In genomic region chr8:20590117-20590997, GRCm38 (mm10) we compare ENCODE assay signal across 9 mouse cellular contexts. TPM values are rescaled to one million over a fixed set of nuclear protein-coding genes. Genes with fewer than 3 reads are reported as not detected.
A peak's percentile ranks its signal among the peaks of the same experiment; 100 is the strongest.
DNase-seq lines count a peak whose midpoint lies in the region; ATAC-seq and TF ChIP-seq lines count a peak whose summit lies in the region.
"Not testable (repeated sequence)": the region's sequence is repeated elsewhere in the genome, so short reads cannot be mapped to it uniquely, and the experiment has no call there.
"Had no signal": no experiment of that assay in that cellular context is flagged by ENCODE, and none has a peak within 500 bp of the region (broad histone marks: within the 10 kb centered on the region; RNA-seq: fewer than 3 reads in every experiment).

No protein-coding gene starts in this region.

- not testable (repeated sequence) for H3K4me3 ChIP-seq in intestine, postnatal 0 days (ENCODE audit: low read depth, low read length); limb, embryonic 10.5 days; midbrain, embryonic 13.5 days (replicated peaks)

- H3K9me3 ChIP-seq in intestine, postnatal 0 days (ENCODE audit: control insufficient read depth); limb, embryonic 10.5 days (replicated peaks); midbrain, embryonic 13.5 days: not testable (repeated sequence)

- not testable (repeated sequence) for H3K27me3 ChIP-seq in intestine, postnatal 0 days (replicated peaks; ENCODE audit: control insufficient read depth, insufficient read depth, low read length); limb, embryonic 10.5 days (ENCODE audit: low read depth, poor library complexity, severe bottlenecking); midbrain, embryonic 13.5 days

- DNase-seq in T-cell, adult 2 months (ENCODE audit: low spot score) = peak; percentile 31
- DNase-seq in cerebellum, adult 9-11 months = peak; percentile 57
- peak; percentile 15 for DNase-seq in gastrocnemius, postnatal 25 days
- DNase-seq in limb, embryonic 10.5 days (ENCODE audit: low spot score) = peak; percentile 25
- DNase-seq in spleen, postnatal 14 days (ENCODE audit: low spot score in 2 of 2) = peak; percentile 12 to 32
- peak; percentile 28 for DNase-seq in urinary bladder, postnatal 25 days (ENCODE audit: low spot score)

- not testable (repeated sequence) for H3K4me1 ChIP-seq in intestine, postnatal 0 days (replicated peaks; ENCODE audit: control insufficient read depth, insufficient read depth, low read length); limb, embryonic 10.5 days; midbrain, embryonic 13.5 days (replicated peaks)

- 0 out of 2 replicates have a peak, but pooled peaks have one; percentile 53 for ATAC-seq in intestine, postnatal 0 days
- ATAC-seq in midbrain, embryonic 13.5 days = 0 out of 2 replicates have a peak, but pooled peaks have one; percentile 50

- H3K9ac ChIP-seq in intestine, postnatal 0 days (ENCODE audit: low read depth, low read length); midbrain, embryonic 13.5 days (replicated peaks): not testable (repeated sequence)

- not testable (repeated sequence) for H3K4me2 ChIP-seq in intestine, postnatal 0 days (replicated peaks; ENCODE audit: low read depth); midbrain, embryonic 13.5 days (replicated peaks)

- not testable (repeated sequence) for TF ChIP-seq CTCF in intestine, postnatal 0 days (IDR thresholded peaks at IDR 0.05; ENCODE audit: low read depth)

- not testable (repeated sequence) for H3K27ac ChIP-seq in intestine, postnatal 0 days (ENCODE audit: low read depth, low read length); limb, embryonic 10.5 days; midbrain, embryonic 13.5 days

- 87% methylated on average over 3 of the region's 9 CpGs for WGBS in intestine, postnatal 0 days
- WGBS in limb, embryonic 10.5 days = 72% methylated on average over 4 of the region's 9 CpGs
- 72% methylated on average over 4 of the region's 9 CpGs for WGBS in midbrain, embryonic 13.5 days

- H3K36me3 ChIP-seq in intestine, postnatal 0 days (ENCODE audit: control insufficient read depth, insufficient read depth); limb, embryonic 10.5 days; midbrain, embryonic 13.5 days: not testable (repeated sequence)

RNA-seq across cellular contexts. Expression of gene Gm21119, which starts 24.4 kb away (rescaled TPM):
- under 1 TPM; 0.29 to 0.36 TPM for total RNA-seq in gastrocnemius, postnatal 25 days (2021)
- polyA plus RNA-seq in intestine, postnatal 0 days (2015; fragmentation: Nextera tagmentation; extraction: Ambion mirVana) = 0.12 and 0.13 TPM in 2 replicates
- 0.14 TPM in 1 of 2 replicates, not detected in the other for polyA plus RNA-seq in limb, embryonic 10.5 days (2016; fragmentation: Nextera tagmentation; extraction: Ambion mirVana)
- not detected in 2 replicates for polyA plus RNA-seq in midbrain, embryonic 13.5 days (2015; fragmentation: Nextera tagmentation; extraction: Ambion mirVana)
- polyA plus RNA-seq: midbrain, embryonic 12.5 days had no signal
